Mouse (Mus musculus) C2C12 (cell line): ENCODE results near the gene Rdh11. TPM values are rescaled to one million over a fixed set of nuclear protein-coding genes. Genes with fewer than 3 reads are reported as not detected.

Source experiments
- H3K27me3 ChIP-seq: one replicate; pipeline ENCODE4 v1.6.1; 2011; ENCODE audit not compliant: control insufficient read depth, insufficient read depth, insufficient read length
- H3K36me3 ChIP-seq: one replicate; pipeline ENCODE4 v1.6.1; 2011; ENCODE audit not compliant: control insufficient read depth, insufficient read depth
- H3K4me3 ChIP-seq: one replicate; pipeline ENCODE4 v1.5.1; 2011; ENCODE audit warnings: mild to moderate bottlenecking, control low read depth; ENCODE audit not compliant: poor library complexity, insufficient read depth, severe bottlenecking
- H3K79me2 ChIP-seq: one replicate; pipeline ENCODE4 v1.6.1; 2011; ENCODE audit not compliant: control insufficient read depth, insufficient read depth
- H3K79me3 ChIP-seq: one replicate; pipeline ENCODE4 v1.6.1; 2011; ENCODE audit warnings: low read depth, control low read depth
- H3ac ChIP-seq: one replicate; pipeline ENCODE3; 2011; ENCODE audit warnings: low read depth; ENCODE audit not compliant: control insufficient read depth, insufficient read length
- CEBPB ChIP-seq: IDR thresholded peaks from one replicate; pipeline ENCODE4 v1.6.1; 2011; ENCODE audit warnings: low read depth, mild to moderate bottlenecking, control low read depth, moderate library complexity
- CTCF ChIP-seq: IDR thresholded peaks from one replicate; pipeline ENCODE4 v1.5.1; 2011; ENCODE audit not compliant: control insufficient read depth, insufficient read depth, insufficient read length
- FOSL1 ChIP-seq: IDR thresholded peaks from one replicate; pipeline ENCODE4 v1.8.0; 2011; ENCODE audit warnings: mild to moderate bottlenecking, low read length; ENCODE audit not compliant: poor library complexity, insufficient read depth, severe bottlenecking
- MAX ChIP-seq: IDR thresholded peaks from one replicate; pipeline ENCODE4 v1.6.1; 2011; ENCODE audit warnings: mild to moderate bottlenecking, control low read depth
- MYOD1 ChIP-seq: IDR thresholded peaks from one replicate; pipeline ENCODE4 v1.6.1; 2011; ENCODE audit warnings: low read depth; ENCODE audit not compliant: control insufficient read depth, insufficient read length
- MYOG ChIP-seq: IDR thresholded peaks from one replicate; pipeline ENCODE4 v1.6.1; 2011; ENCODE audit not compliant: control insufficient read depth, insufficient read length; ENCODE audit errors: extremely low read depth
- USF1 ChIP-seq: IDR thresholded peaks from one replicate; pipeline ENCODE4 v1.6.1; 2011; ENCODE audit warnings: low read depth, mild to moderate bottlenecking, control low read depth, moderate library complexity
- polyA plus RNA-seq: library from polyadenylated mRNA; unstranded; fragments of >200 nt; fragmentation: generic; extraction: Trizol; gene quantifications from one replicate; pipeline ENCODE4 v1.2.1, GENCODE M21; 2012; ENCODE audit warnings: missing spikeins

The Rdh11 gene
- polyA plus RNA-seq, 1 experiment: 14.0 TPM

DNA sequence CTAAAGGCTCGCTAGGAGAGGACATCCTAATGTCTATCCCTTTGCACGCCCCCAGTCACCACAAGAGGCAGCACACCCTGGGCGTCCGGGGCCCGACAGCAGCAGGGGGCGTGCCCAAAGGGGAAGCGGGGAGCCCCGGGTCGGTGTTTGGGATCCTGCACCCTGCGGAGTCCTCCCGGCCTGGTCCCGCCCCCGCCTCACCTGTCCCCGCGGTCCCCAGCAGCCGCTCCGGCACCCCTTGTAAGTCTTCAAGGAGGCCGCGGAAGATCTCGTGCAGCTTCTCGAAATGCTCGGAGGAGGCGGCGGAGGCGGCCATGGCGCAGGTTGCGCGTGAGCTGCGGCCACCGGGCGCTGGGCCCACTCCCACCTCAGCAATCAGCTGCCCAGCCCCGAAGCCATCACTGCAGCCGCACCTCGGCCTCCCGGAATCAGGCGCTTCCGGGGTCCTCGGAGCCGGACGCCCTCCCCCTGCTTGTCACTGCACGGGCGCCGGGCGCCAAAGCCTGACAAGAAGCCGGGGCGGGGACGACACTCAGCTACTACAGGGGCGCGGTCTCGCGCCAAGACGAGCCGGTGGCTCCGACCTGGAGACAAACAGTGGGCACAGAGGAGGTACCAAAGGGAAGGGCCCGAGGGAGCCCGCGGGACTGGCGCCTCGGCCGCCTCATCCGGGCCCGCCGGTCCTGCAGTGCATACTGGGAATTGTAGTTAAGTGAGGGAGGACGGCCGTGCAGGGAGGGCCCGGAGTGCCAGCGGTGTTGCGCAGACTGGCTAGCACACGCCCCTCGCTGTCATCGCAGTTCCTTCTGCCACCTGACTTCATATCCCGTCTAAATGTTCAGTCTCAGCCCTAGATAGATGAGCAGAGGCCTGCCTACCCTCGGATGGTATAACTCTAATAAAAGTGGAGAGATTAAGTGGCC is 19.8 kb downstream of the Rdh11 start, which contains the start of gene Vti1b:
TSS of gene Vti1b (minus strand) at position 649 of the 923 bp plus-strand sequence.
- H3K36me3 ChIP-seq: peaks cover 14% of the 10 kb centered on the region
- peaks cover 50% of the 10 kb centered on the region for H3K79me2 ChIP-seq
- H3ac ChIP-seq: peak within 1 kb of the TSS; percentile 71
- no peaks in the 10 kb centered on the region for H3K27me3 ChIP-seq
- H3K4me3 ChIP-seq: peak within 1 kb of the TSS; percentile 88
- no peak for TF ChIP-seq USF1
- TF ChIP-seq MAX: peak; percentile 95
- TF ChIP-seq CTCF: peak; percentile 60
- peaks cover 38% of the 10 kb centered on the region for H3K79me3 ChIP-seq

GRCm38 (mm10) chr12:79171269-79171995 is 20.7 kb downstream of the Rdh11 start:
- peak overlapping the region; percentile 88 for H3K4me3 ChIP-seq
- no peak for TF ChIP-seq MYOD1
- H3K79me2 ChIP-seq: peaks cover 58% of the 10 kb centered on the region
- peaks cover 22% of the 10 kb centered on the region for H3K36me3 ChIP-seq
- no peaks in the 10 kb centered on the region for H3K27me3 ChIP-seq
- H3ac ChIP-seq: peak overlapping the region; percentile 18
- H3K79me3 ChIP-seq: peaks cover 40% of the 10 kb centered on the region

DNA sequence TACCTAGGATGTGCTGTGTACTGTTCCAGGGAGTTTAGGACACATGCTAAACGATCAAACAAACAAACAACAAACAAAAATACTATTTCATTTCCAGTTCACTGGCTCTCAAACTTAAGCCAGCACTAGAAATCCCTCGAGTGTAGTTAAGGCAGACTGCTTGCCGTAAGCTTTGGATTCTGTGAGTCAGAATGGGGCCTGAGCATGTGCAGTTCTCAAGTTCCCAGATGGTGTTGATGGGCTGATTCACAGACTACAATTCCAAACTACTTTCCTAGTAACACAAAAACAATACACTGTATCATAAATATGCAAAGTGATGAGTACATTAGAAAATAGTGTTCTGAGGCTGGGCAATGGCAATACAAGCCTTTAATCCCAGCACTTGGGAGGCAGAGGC is 21.7 kb downstream of the Rdh11 start:
- Histone ChIP-seq H3K4me3 (no peak overlapping the region), H3K79me3 (peaks cover 40% of the 10 kb centered on the region), H3K79me2 (peaks cover 62% of the 10 kb centered on the region), H3ac (no peak overlapping the region), H3K27me3 (no peaks in the 10 kb centered on the region), H3K36me3 (peaks cover 22% of the 10 kb centered on the region)
- TF ChIP-seq MAX (no peak), MYOG (no peak), CEBPB (no peak), USF1 (no peak), MYOD1 (no peak), FOSL1 (no peak), CTCF (no peak)

GRCm38 (mm10) chr12:79169173-79169572 is 22.9 kb downstream of the Rdh11 start:
- TF ChIP-seq USF1: no peak
- no peak for TF ChIP-seq FOSL1
- no peak for TF ChIP-seq MAX
- no peak for TF ChIP-seq MYOD1
- no peak for TF ChIP-seq CTCF
- peaks cover 62% of the 10 kb centered on the region for H3K79me2 ChIP-seq
- peaks cover 40% of the 10 kb centered on the region for H3K79me3 ChIP-seq
- H3K4me3 ChIP-seq: no peak overlapping the region
- H3K36me3 ChIP-seq: peaks cover 30% of the 10 kb centered on the region
- H3K27me3 ChIP-seq: no peaks in the 10 kb centered on the region
- no peak overlapping the region for H3ac ChIP-seq

GRCm38 (mm10) chr12:79162876-79163275 is 29.2 kb downstream of the Rdh11 start:
- peaks cover 6% of the 10 kb centered on the region for H3K79me3 ChIP-seq
- H3K36me3 ChIP-seq: peaks cover 78% of the 10 kb centered on the region
- no peak overlapping the region for H3K4me3 ChIP-seq
- H3K27me3 ChIP-seq: no peaks in the 10 kb centered on the region
- TF ChIP-seq CEBPB (no peak), CTCF (no peak), USF1 (no peak), MYOD1 (no peak), FOSL1 (no peak), MYOG (no peak), MAX (no peak)
- no peak overlapping the region for H3ac ChIP-seq
- H3K79me2 ChIP-seq: peaks cover 18% of the 10 kb centered on the region

- H3K27me3 ChIP-seq: no peaks in the 10 kb centered on the region
- no peaks in the 10 kb centered on the region for H3K79me2 ChIP-seq
- no peak overlapping the region for H3ac ChIP-seq
- TF ChIP-seq MYOG: no peak
- no peak for TF ChIP-seq MYOD1
- no peak for TF ChIP-seq USF1
- no peak for TF ChIP-seq CEBPB
- no peak for TF ChIP-seq FOSL1
- no peak for TF ChIP-seq MAX
- TF ChIP-seq CTCF: no peak
- peaks cover 14% of the 10 kb centered on the region for H3K36me3 ChIP-seq
- no peak overlapping the region for H3K4me3 ChIP-seq
- H3K79me3 ChIP-seq: no peaks in the 10 kb centered on the region
Observed at GRCm38 (mm10) chr12:79149653-79150052, 42.4 kb downstream of the Rdh11 start.
